Mouse (Mus musculus) splenic B cell, adult 2 months (primary cell): ENCODE measurements around the gene St3gal4.

Experiments
- DNase-seq: peaks from one replicate; pipeline ENCODE4 v3.0.0-alpha.2; 2011; ENCODE audit warnings: low read depth, low spot score
- H3K27me3 ChIP-seq: 2 replicates; pipeline ENCODE4 v1.6.1; 2012; ENCODE audit warnings: mild to moderate bottlenecking, low read length, moderate library complexity, mixed read lengths; ENCODE audit not compliant: control insufficient read depth, poor library complexity, insufficient read depth, severe bottlenecking
- H3K36me3 ChIP-seq: 2 replicates; pipeline ENCODE4 v1.6.1; 2012; ENCODE audit warnings: mild to moderate bottlenecking, low read length, moderate library complexity, mixed read lengths; ENCODE audit not compliant: control insufficient read depth, poor library complexity, insufficient read depth, severe bottlenecking

St3gal4 gene

GRCm38 (mm10) chr9:35145118-35145517 lies 26.1 kb upstream of the St3gal4 start:
- Histone ChIP-seq H3K36me3 (no peaks in the 10 kb centered on the region; the same call in 1 of the 2 replicates), H3K27me3 (no peaks in the 10 kb centered on the region)
- DNase-seq = no peak

GRCm38 (mm10) chr9:35142221-35142620 lies 23.2 kb upstream of the St3gal4 start:
- no peaks in the 10 kb centered on the region for H3K27me3 ChIP-seq
- DNase-seq = no peak
- no peaks in the 10 kb centered on the region; the same call in 1 of the 2 replicates for H3K36me3 ChIP-seq

GRCm38 (mm10) chr9:35139231-35139744 lies 20.2 kb upstream of the St3gal4 start:
- no peaks in the 10 kb centered on the region; the same call in 1 of the 2 replicates for H3K36me3 ChIP-seq
- H3K27me3 ChIP-seq = no peaks in the 10 kb centered on the region
- DNase-seq = no peak

GRCm38 (mm10) chr9:35138029-35138428 lies 19.0 kb upstream of the St3gal4 start:
- no peak for DNase-seq
- H3K27me3 ChIP-seq = no peaks in the 10 kb centered on the region
- H3K36me3 ChIP-seq = no peaks in the 10 kb centered on the region

GRCm38 (mm10) chr9:35135575-35135974 lies 16.5 kb upstream of the St3gal4 start:
- DNase-seq = no peak
- H3K36me3 ChIP-seq = no peaks in the 10 kb centered on the region
- no peaks in the 10 kb centered on the region for H3K27me3 ChIP-seq

- Histone ChIP-seq H3K36me3 (no peaks in the 10 kb centered on the region; the same call in 1 of the 2 replicates), H3K27me3 (no peaks in the 10 kb centered on the region)
- DNase-seq = no peak
Observed at GRCm38 (mm10) chr9:35131637-35132397, 12.7 kb upstream of the St3gal4 start.

GRCm38 (mm10) chr9:35128995-35129418 lies 9.9 kb upstream of the St3gal4 start:
- H3K27me3 ChIP-seq = no peaks in the 10 kb centered on the region
- no peak for DNase-seq
- H3K36me3 ChIP-seq = no peaks in the 10 kb centered on the region; the same call in 1 of the 2 replicates

GRCm38 (mm10) chr9:35128564-35128963 lies 9.5 kb upstream of the St3gal4 start:
- Histone ChIP-seq H3K36me3 (no peaks in the 10 kb centered on the region; the same call in 1 of the 2 replicates), H3K27me3 (no peaks in the 10 kb centered on the region)
- no peak for DNase-seq

- H3K27me3 ChIP-seq = no peaks in the 10 kb centered on the region
- no peak for DNase-seq
- H3K36me3 ChIP-seq = no peaks in the 10 kb centered on the region; the same call in 1 of the 2 replicates
Observed at GRCm38 (mm10) chr9:35127561-35127960, 8.5 kb upstream of the St3gal4 start.

- Histone ChIP-seq H3K36me3 (no peaks in the 10 kb centered on the region; the same call in 1 of the 2 replicates), H3K27me3 (no peaks in the 10 kb centered on the region)
- no peak for DNase-seq
Observed at GRCm38 (mm10) chr9:35127147-35127546, 8.1 kb upstream of the St3gal4 start.

GRCm38 (mm10) chr9:35124678-35124955 lies 5.5 kb upstream of the St3gal4 start:
- H3K36me3 ChIP-seq = no peaks in the 10 kb centered on the region; the same call in 1 of the 2 replicates
- no peaks in the 10 kb centered on the region for H3K27me3 ChIP-seq
- DNase-seq = no peak

- Histone ChIP-seq H3K36me3 (no peaks in the 10 kb centered on the region; the same call in 1 of the 2 replicates), H3K27me3 (no peaks in the 10 kb centered on the region)
- DNase-seq = peak; percentile 31
Observed at GRCm38 (mm10) chr9:35123804-35124677, 5.0 kb upstream of the St3gal4 start.

- Histone ChIP-seq H3K36me3 (no peaks in the 10 kb centered on the region), H3K27me3 (no peaks in the 10 kb centered on the region)
- DNase-seq = no peak
Observed at GRCm38 (mm10) chr9:35123456-35123803, 4.4 kb upstream of the St3gal4 start.

- DNase-seq = no peak
- Histone ChIP-seq H3K27me3 (no peaks in the 10 kb centered on the region), H3K36me3 (no peaks in the 10 kb centered on the region)
Observed at GRCm38 (mm10) chr9:35122551-35123266, 3.6 kb upstream of the St3gal4 start.
